Mouse (Mus musculus) CD8-positive naive resting alpha-beta T cell, adult 2 months (primary cell): Measurements from ENCODE around the gene Elob.

Experiments
- DNase-seq, 2 experiments: peaks; one replicate each; pipeline ENCODE4 v3.0.0; 2022; ENCODE audit warnings: low read depth in 2 of 2, low spot score in 2 of 2

Gene Elob

GRCm38 (mm10) chr17:23825591-23825990 is 3.3 kb downstream of the Elob start:
- DNase-seq, result no peak

DNA sequence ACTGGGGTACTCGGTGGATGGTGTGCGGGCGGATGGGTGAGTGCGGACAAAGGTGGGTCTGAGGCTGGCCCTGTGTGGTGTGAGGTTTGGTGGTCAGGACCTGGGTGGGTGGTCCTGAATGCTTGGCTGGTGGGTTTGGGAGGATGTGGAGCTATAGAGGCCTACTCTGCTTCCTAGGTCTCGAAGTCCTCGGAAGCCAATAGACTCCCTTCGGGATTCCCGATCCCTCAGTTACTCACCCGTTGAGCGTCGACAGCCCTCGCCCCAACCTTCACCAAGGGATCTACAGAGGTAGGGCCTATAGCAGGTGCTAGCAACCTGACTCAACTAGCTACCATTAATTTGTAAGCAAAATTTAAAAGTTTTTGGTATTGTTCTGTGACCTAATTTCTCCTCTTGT is 5.3 kb downstream of the Elob start:
- DNase-seq, result no peak

DNA sequence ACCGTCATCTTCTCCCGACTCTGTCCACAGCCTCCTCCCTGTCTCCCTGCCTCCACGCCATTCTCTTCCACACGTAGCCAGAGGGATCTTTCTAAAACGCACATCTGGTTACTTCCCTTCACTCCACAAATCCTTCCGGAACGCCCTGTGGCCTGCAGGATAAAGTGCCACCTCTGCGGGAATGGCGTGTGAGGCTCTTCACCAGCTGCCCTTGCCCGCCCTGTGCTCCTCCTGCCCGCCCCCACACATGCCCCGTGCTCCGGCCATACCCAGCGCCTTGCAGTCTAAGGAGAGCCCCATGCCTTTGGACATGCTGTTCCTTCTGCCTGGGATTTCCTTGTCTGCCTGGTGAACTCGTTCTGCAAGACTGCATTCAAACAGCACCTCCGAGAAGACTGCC is 5.9 kb downstream of the Elob start:
- DNase-seq, result no peak

DNA sequence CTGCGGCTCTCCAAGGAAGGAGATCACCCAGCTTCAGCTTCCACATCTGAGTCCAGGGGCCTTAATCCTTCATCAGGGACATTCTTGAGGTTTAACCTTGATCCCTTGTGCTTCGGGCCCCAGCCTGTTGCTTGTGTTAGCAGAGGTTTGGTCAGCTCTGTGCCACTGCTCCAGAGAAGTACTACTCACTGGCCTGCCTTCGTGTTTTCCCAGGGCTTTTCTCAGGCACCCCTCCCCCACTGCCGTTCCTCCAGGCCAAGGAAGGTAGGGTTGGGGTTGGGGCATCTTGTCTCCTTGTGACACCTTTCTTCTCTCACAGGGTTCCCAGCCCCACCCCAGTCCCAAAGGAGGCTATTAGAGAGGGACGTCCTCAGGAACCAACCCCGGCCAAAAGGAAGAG is 6.8 kb downstream of the Elob start:
- DNase-seq, result no peak

- DNase-seq, result no peak
Measured at GRCm38 (mm10) chr17:23820731-23821130, 8.2 kb downstream of the Elob start.

- no peak for DNase-seq
Measured at GRCm38 (mm10) chr17:23819235-23819634, 9.7 kb downstream of the Elob start.

DNA sequence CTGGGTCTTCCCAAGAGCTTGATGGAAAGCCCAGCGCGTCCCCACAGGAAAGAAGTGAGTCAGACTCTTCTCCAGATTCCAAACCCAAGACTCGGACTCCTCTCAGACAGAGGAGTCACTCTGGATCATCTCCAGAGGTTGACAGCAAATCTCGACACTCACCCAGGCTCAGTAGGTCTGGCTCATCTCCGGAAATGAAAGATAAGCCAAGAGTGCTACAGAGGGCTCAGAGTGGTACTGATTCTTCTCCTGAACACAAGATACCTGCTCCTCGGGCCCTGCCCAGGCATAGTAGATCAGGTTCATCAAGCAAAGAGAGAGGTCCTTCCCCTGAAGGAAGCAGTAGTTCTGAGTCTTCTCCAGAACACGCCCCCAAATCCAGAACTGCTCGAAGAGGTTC is 10.4 kb downstream of the Elob start:
- no peak for DNase-seq

DNA sequence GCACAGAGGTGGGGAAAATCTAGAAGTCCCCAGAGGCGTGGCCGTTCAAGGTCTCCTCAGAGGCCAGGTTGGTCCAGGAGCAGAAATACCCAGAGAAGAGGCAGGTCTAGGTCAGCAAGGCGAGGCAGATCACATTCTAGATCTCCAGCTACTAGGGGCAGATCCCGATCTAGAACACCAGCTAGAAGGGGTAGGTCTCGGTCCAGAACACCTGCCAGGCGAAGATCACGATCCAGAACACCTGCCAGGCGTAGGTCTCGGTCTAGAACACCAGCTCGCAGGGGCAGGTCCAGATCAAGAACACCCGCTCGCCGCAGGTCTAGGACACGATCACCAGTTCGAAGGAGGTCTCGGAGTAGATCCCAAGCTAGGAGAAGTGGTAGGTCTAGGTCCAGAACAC is 13.3 kb downstream of the Elob start:
- DNase-seq, result no peak

DNA sequence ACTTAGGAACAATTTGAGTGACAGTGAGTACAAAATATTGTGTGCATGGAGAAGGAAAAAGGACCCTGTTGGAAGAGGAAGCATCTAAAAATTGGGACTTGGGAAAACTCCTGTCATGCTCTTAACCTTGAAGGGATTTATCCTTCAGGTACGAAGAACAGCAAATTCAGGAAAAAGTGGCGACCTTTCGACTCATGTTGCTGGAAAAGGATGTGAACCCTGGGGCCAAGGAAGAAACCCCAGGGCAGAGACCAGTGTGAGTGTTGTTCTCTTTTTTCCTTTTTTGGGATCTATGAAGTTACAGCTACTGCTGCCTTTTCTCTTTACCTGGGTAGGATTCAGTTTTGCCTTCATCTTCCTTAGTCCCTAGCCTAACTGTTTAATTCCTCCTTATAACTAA is 21.0 kb downstream of the Elob start:
- no peak for DNase-seq

DNA sequence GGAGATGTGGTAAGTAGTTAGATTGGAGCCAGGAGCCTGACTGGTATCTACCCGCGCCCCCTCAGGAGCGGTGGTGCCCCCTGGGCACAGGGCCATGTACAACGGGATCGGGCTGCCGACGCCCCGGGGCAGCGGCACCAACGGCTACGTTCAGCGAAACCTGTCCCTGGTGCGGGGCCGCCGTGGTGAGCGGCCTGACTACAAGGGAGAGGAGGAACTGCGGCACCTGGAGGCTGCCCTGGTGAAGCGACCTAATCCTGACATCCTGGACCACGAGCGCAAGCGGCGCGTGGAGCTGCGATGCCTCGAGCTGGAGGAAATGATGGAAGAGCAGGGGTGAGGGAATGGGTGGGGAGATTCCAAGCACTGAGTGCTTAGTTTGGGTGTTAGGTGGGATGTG is 22.1 kb downstream of the Elob start:
- no peak for DNase-seq

- DNase-seq, result no peak
Measured at GRCm38 (mm10) chr17:23804426-23805085, 24.4 kb downstream of the Elob start.

DNA sequence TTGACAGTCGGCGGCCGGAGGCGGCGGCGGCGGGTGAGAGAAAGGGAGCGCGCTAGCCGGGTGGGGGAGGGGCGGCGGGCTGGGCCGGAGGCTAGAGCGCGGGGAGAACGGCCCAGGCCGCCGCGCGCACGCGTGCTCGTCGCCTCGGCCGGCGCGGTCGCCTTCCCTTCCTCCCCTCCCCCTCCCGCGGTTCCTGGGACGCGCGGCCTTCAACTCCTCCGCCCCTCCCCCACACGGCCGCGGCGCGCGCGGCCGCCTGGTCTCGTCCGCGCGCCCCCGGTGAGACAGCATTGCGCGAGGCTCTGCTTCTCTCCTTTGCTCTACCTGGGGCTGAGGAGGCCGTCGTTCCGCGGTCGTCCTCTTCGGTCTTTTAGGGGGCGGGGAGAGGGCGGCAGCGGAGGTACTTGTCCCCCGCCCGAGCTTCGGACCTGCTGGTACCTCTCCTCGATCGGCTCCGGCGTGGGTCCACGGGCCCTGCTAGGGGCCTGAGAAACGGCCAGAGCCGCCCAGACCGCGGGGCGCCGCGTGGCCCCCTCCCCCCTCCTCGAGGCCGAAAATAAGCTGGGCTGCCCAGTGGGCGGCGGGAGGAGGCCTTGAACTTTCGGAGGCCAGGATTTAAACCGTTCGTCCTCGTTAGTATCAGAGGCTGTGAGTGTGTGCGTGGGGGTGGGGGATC is 25.4 kb downstream of the Elob start:
- DNase-seq, result peak in 1 of 2 experiments; percentile 38

DNA sequence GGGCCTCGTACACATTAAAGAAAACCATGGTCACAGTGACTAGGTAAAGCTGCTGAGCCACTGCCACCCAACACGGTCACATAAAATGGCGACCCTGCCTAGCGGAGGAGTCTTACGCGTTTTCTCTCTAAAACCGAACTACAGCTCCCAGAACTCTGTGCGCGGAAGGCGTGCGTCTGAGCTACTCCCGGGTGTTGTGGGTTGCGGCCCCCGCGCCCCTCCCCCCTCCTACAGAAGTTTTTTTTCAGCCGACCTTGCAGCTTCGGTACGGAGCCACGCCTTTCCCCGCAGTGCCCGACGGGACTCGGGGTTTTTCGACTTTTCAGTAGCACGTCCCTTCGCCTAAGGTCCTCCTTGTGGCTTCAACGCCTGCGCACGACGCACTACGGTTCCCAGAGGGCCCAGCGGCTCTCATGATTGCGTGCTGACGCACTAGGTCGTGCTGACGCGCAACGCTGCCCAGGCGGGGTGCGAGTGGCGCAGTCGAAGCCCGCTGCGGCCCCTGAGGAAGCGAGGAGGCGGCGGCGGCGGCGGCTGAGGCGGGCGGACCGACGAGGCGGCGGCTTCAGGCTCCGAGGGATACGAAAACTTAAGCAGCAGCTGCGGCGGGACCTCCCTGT is 26.1 kb downstream of the Elob start:
- peak; percentile 94 to 95 for DNase-seq

DNA sequence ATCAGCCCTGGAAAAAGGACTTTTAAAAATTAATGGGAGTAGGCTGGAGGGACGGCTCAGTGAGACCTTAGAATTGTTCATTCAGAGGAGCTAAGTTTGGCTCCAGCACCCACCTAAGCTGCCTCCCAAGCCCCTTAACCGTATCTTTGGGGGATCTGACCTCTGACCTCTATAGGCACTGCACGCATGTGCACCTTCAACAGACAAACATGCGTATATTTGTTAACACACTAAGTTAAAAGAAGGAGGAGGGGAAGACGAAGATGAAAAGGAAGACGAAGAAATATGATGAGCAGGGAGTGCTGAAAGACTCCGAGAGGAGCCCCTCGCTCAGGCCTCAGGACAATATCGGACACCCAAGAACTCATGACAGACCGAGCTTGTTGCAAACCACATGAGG is 27.3 kb downstream of the Elob start:
- DNase-seq, result no peak

DNA sequence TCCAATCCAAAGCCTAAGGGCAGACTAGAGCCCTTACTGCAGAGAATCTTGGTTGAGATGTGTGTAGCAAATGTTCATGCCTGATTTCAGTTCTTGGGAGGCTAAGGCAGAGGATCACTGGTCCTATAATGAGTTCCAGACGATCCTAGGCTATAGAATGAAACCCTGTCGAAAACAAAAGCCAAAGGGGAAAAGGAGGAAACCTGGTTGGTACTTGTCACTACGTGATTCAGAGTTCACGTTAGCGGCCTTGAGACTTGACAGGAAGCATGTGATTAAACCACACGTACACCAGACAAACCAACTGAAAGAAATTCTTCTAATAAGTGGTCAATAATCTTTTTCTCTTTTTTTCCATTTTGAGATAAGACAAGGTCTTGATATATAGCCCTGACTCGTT is 31.6 kb downstream of the Elob start:
- no peak for DNase-seq

DNA sequence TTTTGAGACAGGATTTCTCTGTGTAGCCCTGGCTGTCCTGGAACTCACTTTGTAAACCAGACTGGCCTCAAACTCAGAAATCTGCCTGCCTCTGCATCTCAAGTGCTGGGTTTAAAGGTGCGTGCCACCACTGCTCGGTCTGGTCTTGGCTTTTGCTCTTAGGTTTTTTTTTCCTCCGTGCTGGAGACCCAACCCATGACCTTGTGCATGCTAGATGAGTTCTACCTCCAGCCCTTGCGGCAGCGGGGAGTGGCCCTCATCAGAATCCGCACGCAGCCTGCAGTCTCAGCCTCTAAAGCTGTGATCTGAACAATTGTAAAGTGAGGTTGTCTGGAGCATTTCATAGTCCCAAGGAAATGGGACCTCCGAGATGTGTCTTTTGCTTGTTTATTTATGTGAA is 33.6 kb downstream of the Elob start:
- DNase-seq, result no peak

DNA sequence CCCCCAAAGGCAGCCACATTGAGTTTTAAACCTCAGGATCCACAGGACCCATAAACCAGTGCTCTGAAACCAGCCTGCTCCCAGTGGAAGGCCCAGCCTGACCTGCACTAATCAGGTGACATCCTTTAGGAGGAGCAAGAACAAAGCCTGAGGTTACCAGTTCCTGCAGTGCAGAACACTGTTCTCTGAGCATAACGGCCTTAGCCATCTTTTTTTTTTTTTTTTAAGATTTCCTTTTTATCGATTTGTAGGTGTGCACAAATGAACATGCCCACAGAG is 37.9 kb downstream of the Elob start:
- DNase-seq, result no peak

DNA sequence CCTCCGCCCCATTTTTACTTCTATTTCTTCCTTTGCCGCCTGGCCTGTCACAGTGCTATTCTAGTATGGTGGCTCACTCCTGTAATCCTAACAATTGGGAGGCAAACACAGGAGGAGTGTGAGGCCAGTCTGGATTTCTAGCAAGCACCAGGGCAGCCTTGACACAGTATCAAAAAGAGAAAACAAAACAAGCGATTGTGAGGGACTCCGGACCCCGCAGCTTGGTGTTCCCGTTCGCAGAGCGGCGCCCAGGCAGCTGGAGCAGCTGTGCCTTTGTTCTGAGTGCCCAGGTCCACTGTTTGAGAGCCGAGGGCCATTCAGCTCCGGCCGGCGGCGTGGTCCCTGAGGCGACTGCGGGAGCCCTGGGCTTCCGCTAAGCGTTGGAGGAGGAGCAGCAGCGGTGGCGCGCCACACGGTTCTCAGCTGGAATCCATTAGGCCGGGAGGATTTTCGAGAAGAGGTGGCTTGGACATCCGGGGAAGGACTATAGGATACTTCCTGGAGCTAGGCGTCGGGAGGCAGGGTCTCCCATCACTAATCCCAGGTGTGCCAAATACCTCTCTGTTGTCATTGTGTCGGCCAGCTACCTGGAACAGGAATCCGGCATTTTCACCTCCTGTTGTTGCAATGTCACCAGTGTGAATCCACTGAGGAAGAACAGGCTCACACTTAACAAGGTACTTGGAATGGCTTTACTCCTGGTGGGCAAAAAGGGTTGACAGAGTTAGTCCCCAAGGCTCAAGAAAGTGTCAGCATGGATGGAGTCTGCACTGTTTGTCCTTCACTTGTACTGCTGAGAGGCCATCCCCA is 38.5 kb downstream of the Elob start, which contains the start of gene Srrm2:
TSS of gene Srrm2 (plus strand) at position 264 of the 810 bp plus-strand sequence.
- peak in 1 of 2 experiments; percentile 18 for DNase-seq

DNA sequence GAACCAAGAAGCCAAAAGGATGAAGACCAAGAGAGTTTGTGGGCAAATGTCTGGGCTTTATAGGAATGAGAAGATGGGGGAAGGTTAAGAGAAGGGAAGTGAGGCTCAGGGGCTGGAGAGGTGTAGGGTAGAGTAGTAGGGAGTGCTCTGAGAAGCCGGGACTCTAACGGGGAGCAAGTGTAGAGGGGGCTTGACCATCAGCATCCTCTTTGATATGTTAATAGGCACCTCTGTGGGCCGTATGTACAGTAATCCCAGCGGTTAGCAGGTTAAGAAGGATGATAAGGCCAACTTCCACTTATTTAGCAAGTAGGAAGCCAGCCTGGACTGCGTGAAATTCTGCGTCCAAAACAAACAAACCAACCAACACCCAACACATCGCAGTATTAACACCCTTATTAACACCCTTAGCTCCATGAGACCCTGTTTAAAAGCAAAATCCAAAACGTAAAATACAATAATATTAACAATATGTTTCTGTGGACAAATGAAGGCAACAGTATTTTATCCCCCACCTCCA is 39.1 kb downstream of the Elob start:
- no peak for DNase-seq

- no peak for DNase-seq
Measured at GRCm38 (mm10) chr17:23788973-23789372, 40.0 kb downstream of the Elob start.

DNA sequence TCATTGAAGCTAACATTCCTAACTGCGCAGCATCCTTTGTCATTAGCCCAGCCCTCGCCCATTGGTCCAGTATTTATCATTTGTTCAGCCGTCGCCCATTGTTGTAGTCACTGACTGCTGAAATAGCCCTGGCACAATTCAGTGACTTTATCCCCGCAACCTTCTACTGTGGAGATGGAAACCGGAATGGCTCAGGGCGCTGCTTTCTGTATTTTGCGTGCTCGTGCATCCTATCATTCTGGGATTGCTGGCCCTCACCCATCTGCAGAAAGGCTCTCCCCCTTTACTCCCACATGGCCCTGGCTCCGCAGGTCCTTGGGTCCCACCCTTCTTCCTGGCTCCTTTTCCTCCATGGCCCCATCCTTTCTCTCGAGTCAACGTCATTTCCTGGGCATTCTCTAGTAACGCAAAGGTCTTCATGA is 42.4 kb downstream of the Elob start:
- no peak for DNase-seq
